Mouse (Mus musculus) E14TG2a.4 (cell line): ENCODE measurements at regions not wholly inside any gene's neighbourhood (a gene's known extent, or its start where the extent isn't known, plus 50 kb on each side); places are given as distances from the start of the nearest gene placed in this dataset.

Source experiments
- CTCF ChIP-seq: conservative IDR thresholded peaks from 2 replicates; pipeline ENCODE4 v1.5.1; 2014; ENCODE audit warnings: low read length
- NANOG ChIP-seq: IDR thresholded peaks from 2 replicates; pipeline ENCODE4 v1.6.1; 2014; ENCODE audit warnings: borderline replicate concordance, low read length, mixed read lengths
- POU5F1 ChIP-seq: IDR thresholded peaks from 2 replicates; pipeline ENCODE4 v1.6.1; 2014; ENCODE audit warnings: low read length, borderline replicate concordance

DNA sequence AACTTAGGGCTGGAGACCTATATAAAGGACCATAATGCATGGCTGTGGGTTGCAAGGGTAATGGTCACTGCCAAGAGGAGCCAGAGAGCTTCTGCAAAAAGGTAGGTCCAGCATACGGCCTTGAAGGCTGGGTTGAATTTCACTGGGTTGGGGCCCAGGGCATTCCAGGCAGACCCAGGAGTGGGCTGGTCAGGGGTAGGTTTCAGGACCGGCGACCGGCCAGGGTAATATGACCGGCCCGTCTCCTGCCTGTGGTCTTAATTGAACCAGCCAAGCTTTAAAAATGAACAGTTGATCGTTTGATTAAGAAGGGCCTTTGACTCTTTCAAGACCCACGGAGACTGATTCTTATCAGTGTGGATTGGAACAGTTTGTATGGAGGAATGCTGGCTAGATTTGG, 171.9 kb downstream of the Emx2 start:
- TF ChIP-seq CTCF (no peak), POU5F1 (no peak), NANOG (no peak)
